Mouse (Mus musculus) CH12F3 (cell line): ENCODE results near the gene Lamp2.
"Not testable (repeated sequence)": the region's sequence is repeated elsewhere in the genome, so short reads cannot be mapped to it uniquely, and the experiment has no call there.

Experiments
- in situ Hi-C: fragments of 300-500 bp; cut with MboI; formaldehyde crosslinking; loops from 2 replicates; pipeline ENCODE4 v1.14.3; 2020; ENCODE audit warnings: low sequenced_read_pairs

The Lamp2 gene

GRCm38 (mm10) chrX:38455890-38456634 lies at the start of gene Lamp2:
Gene Lamp2 (minus strand): TSS chrX:38456454.
- in situ Hi-C loops: no loop called here

GRCm38 (mm10) chrX:38504846-38505245 lies 48.6 kb upstream of the Lamp2 start:
- in situ Hi-C loops: no loop called here

- in situ Hi-C loops: not testable (repeated sequence)
These were observed 45.9 kb upstream of the Lamp2 start for GRCm38 (mm10) chrX:38502182-38502581.

GRCm38 (mm10) chrX:38485464-38485863 lies 29.2 kb upstream of the Lamp2 start:
- in situ Hi-C loops: not testable (repeated sequence)

- in situ Hi-C loops: no loop called here
These were observed 22.3 kb upstream of the Lamp2 start for GRCm38 (mm10) chrX:38478583-38478982.

GRCm38 (mm10) chrX:38473537-38474299 lies 17.5 kb upstream of the Lamp2 start:
- in situ Hi-C loops: no loop called here

GRCm38 (mm10) chrX:38473164-38473536 lies 16.9 kb upstream of the Lamp2 start:
- in situ Hi-C loops: no loop called here

- in situ Hi-C loops: no loop called here
These were observed 10.0 kb upstream of the Lamp2 start for GRCm38 (mm10) chrX:38466236-38466635.

- in situ Hi-C loops: no loop called here
These were observed 6.9 kb upstream of the Lamp2 start for GRCm38 (mm10) chrX:38463160-38463559.

GRCm38 (mm10) chrX:38462101-38462500 lies 5.8 kb upstream of the Lamp2 start:
- in situ Hi-C loops: no loop called here

- in situ Hi-C loops: no loop called here
These were observed 4.6 kb upstream of the Lamp2 start for GRCm38 (mm10) chrX:38460887-38461286.

- in situ Hi-C loops: no loop called here
These were observed 2.8 kb upstream of the Lamp2 start for GRCm38 (mm10) chrX:38459076-38459475.

GRCm38 (mm10) chrX:38456635-38457006 lies 367 bp upstream of the Lamp2 start:
- in situ Hi-C loops: no loop called here

- in situ Hi-C loops: no loop called here
These were observed 780 bp downstream of the Lamp2 start for GRCm38 (mm10) chrX:38455474-38455873.

GRCm38 (mm10) chrX:38454900-38455299 lies 1.4 kb downstream of the Lamp2 start:
- in situ Hi-C loops: no loop called here

GRCm38 (mm10) chrX:38453924-38454323 lies 2.3 kb downstream of the Lamp2 start:
- in situ Hi-C loops: no loop called here

- in situ Hi-C loops: no loop called here
These were observed 5.8 kb downstream of the Lamp2 start for GRCm38 (mm10) chrX:38450476-38450875.

GRCm38 (mm10) chrX:38445705-38446104 lies 10.5 kb downstream of the Lamp2 start:
- in situ Hi-C loops: loop anchor here (25.0 kb wide), 1 partner anchor 208 kb away; no protein-coding TSS in a partner anchor

GRCm38 (mm10) chrX:38442425-38442824 lies 13.8 kb downstream of the Lamp2 start:
- in situ Hi-C loops: loop anchor here (25.0 kb wide), 1 partner anchor 205 kb away; no protein-coding TSS in a partner anchor

GRCm38 (mm10) chrX:38439629-38440028 lies 16.6 kb downstream of the Lamp2 start:
- in situ Hi-C loops: loop anchor here (25.0 kb wide), 1 partner anchor 202 kb away; no protein-coding TSS in a partner anchor

GRCm38 (mm10) chrX:38438147-38438791 lies 18.0 kb downstream of the Lamp2 start:
- in situ Hi-C loops: loop anchor here (25.0 kb wide), 1 partner anchor 201 kb away; no protein-coding TSS in a partner anchor
